Comparison of ENCODE assay signal across 8 mouse cellular contexts in the genomic region with DNA sequence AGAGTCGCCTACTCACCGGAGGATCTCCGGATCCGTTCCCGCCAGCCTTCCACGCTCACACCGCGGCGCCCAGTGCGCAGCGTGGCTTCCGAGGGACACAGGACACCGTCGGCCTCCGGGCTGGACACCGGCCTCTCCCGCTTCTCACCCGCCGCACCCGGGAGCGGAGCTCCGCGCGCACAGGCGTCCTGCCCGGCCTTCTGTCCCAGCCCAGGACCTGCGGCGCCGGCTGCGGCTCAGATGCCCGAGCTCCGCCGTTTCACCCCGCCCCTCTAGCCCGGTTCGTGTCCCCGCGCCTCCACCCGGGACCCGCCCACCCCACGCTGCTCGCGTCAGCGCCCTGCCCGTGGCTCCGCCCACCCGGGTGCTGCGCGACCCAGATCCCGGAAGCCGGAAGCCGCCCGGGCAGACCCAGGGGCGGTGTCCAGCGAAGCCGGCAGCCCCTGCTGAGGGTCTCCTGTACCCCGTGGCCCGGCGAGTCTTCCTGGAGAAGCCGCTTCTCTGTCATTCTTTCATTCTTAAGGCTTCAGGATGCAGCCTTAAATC. TPM values are rescaled to one million over a fixed set of nuclear protein-coding genes. Genes with fewer than 3 reads are reported as not detected.
DNase-seq lines count a peak whose midpoint lies in the region; ATAC-seq lines count a peak whose summit lies in the region.

Gene Zfp69 (minus strand): TSS at position 272 of the 546 bp plus-strand sequence.

- H3K36me3 ChIP-seq in hindbrain, embryonic 13.5 days = peaks cover 10% of the 10 kb centered on the region

- H3K4me3 ChIP-seq in hindbrain, embryonic 13.5 days = peak within 1 kb of the TSS; percentile 79

- peak within 1 kb of the TSS; percentile 67 for H3K4me2 ChIP-seq in hindbrain, embryonic 13.5 days

- peak; percentile 97 for ATAC-seq in hindbrain, embryonic 13.5 days (ENCODE audit: low FRiP score)

- peak within 1 kb of the TSS; percentile 87 for H3K27ac ChIP-seq in hindbrain, embryonic 13.5 days

- no peaks in the 10 kb centered on the region for H3K9me3 ChIP-seq in hindbrain, embryonic 13.5 days

- H3K4me1 ChIP-seq in hindbrain, embryonic 13.5 days (replicated peaks) = peaks cover 16% of the 10 kb centered on the region

- no peaks in the 10 kb centered on the region for H3K27me3 ChIP-seq in hindbrain, embryonic 13.5 days

- H3K9ac ChIP-seq in hindbrain, embryonic 13.5 days = peak within 1 kb of the TSS; percentile 85

- under 1% methylated on average over 42 of the region's 60 CpGs for WGBS in hindbrain, embryonic 13.5 days

- peak; percentile 86 for DNase-seq in T-cell, adult 2 months (ENCODE audit: low spot score)
- DNase-seq in cerebellum, postnatal 14 days = peak; percentile 91 to 93
- peak; percentile 54 to 76 for DNase-seq in frontal cortex, postnatal 14 days (ENCODE audit: low spot score in 2 of 2)
- DNase-seq in left cerebral cortex, adult 11 months (ENCODE audit: low spot score) = peak; percentile 80
- peak; percentile 94 to 95 for DNase-seq in lung, postnatal 4 days
- DNase-seq in retina, postnatal 1 day = peak; percentile 94
- DNase-seq in thymus, postnatal 4 days = peak; percentile 96

RNA-seq across cellular contexts. Expression of gene Zfp69, which starts in this region (rescaled TPM):
- polyA plus RNA-seq in hindbrain, embryonic 13.5 days (2015; fragmentation: Nextera tagmentation; extraction: Ambion mirVana) = 9.1 and 9.8 TPM in 2 replicates

Comparison
In these comparisons a context has a peak if more than half of its experiments do, and no peak if none do; other contexts are left out.
1. Peak in every context shown above with its lines: DNase-seq, ATAC-seq, H3K4me3 ChIP-seq and H3K27ac ChIP-seq.